Mouse (Mus musculus): Measurements from ENCODE around the gene Sdk2. TPM values are rescaled to one million over a fixed set of nuclear protein-coding genes. Genes with fewer than 3 reads are reported as not detected.
A peak's percentile ranks its signal among the peaks of the same experiment; 100 is the strongest.

The Sdk2 gene
- total and polyA plus RNA-seq, 3 experiments, result 1.1 to 3.5 (median 2.9) TPM

DNA sequence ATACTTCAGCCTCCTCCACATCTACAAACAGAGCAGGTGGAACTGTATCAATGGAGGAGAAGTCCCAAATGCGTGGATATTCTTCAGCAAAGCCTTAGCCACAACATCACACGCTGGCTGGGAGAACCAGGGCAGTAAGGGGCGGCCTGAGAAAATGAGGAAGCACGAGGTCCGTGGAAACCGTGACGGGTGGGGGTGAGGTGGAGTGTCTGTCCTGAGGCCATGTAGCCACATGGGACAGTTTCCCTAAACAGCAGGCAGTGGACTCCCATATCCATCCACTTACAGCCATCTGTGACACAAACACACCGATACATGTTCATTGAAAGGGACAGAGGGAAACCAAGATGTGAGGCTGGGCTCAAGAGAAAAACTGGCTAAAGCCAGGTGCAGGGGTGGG lies 328.9 kb downstream of the Sdk2 start:
- no peak for DNase-seq

DNA sequence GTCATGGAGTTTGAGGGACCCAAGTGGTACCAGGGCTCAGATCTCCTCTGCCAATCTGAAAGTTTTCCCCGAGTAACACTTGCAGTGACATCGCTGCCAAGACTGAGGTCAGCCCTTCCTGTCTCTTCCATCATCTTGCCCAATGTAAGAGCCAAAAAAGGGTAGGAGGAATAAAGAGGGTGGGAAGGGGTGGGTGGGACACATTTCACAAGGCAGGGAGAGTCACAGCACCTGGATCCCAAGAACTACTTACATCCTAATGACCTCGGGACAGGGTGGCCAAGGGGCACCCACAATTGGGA lies 329.3 kb downstream of the Sdk2 start:
- no peak for DNase-seq

DNA sequence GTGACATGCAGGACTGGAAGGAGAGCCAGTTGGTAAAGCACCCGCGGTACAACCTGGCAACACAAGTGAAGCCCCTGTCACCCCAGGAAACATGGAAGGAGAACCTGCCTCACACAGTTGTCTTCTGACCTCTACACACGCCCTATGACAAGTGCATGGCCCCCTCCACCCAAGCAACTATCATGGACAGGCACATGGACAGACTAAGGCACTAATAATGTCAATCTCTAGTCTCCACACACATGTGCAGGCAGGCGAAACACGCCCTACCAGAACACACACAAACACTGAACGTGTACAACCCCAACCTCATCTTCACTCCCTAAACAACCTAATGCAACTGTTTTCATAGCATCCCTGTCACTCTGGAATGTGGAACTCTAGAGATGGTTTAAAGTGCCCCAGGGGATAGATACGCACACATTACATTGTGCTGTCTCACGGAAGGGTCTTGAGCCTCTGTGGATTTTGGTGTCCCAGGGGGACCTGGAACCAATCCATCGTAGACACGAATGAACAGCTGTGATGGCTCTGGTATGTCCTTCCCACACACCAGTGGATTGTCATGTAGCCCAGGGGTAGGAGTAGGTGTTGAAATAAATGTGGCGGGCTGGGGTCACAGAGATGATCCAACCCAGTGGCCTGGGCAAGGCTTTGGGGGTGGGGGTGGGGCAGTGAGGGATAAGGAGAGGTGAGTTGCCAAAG lies 329.8 kb downstream of the Sdk2 start:
- DNase-seq, result no peak

DNA sequence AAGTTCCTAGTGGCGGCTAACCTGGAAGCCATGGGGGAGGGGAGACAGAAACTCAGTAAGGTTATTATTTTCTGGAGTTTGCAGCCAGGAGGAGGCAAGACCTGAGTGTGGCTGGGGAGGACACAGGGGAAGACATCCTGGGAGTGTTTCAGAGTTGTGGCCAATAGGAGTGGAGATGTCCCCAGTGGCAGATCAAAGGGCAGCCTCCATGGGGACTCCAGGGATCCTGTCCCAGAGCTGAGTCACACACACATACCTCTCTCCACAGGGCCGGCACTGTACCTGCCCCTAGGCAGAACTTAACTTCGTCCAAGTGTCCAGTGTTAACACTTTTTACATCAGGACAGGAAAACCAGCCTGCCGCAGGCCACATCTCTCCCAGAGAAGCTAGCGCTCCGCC lies 331.7 kb downstream of the Sdk2 start:
- peak; percentile 59 for DNase-seq

DNA sequence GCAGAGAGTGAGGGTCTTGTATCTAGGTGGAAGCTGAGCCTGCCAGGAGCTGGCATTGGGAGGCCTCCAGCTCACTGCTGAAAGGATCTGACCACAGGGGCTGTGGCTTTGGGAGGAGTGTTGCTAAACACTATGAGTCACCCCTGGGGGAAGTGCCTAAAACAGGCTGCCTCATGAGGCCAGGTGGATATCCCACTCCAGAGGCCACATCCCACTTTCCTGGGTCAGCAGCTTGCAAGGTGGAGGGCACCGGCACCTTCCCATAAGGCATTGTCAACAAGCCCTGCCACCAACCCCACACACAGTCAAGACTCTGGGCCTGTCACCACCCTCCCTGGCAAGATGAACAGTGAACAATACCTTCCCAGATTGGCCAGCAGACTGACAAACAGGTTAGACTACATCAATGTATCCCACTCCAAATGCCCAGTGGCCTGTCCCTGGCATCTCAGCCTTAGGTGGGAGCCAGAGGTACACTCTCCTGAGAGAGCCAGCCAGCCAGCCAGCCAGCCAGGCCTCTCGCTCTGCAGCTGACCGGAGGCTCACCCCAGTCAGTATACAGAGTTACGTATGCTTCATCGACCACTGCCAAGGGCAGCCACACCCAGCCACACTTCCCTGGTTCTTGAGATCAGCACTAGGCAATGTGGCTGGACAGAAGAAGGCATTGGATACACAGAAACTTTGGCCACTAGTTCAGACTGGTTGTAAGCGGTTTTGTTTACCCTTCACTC lies 333.0 kb downstream of the Sdk2 start:
- DNase-seq, result peak; percentile 90

DNA sequence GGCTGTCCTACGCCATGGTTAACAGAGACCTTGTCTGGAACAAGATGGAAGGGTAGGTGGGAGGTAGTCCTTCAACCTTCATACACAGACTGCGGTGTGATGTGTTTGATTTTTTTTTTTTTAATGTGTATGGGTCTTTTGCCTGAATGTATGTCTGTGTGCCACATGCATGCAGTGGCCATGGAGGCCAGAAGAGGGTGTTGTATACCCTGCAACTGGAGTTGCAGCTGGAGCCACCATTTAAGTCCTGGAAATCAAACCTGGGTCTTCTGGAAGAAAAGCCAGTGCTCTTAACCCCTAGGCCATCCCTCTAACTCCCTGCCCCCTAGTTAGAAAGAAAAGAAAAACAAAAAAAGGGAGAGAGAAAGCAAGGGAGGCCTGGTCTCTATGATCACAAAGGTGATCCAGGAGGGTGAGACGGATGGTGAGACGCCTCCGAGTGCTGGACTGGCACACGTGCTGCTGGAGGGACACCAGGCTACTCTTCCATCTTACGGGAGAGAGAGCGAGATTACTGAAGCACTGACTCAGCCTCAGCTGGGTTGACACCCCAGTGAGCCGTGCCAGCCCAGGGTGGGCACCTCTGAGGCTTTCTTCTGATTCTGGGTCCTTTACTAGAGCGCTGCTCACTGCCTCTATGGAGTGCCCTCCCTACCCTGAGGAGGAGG lies 334.8 kb downstream of the Sdk2 start:
- peak; percentile 38 for DNase-seq

DNA sequence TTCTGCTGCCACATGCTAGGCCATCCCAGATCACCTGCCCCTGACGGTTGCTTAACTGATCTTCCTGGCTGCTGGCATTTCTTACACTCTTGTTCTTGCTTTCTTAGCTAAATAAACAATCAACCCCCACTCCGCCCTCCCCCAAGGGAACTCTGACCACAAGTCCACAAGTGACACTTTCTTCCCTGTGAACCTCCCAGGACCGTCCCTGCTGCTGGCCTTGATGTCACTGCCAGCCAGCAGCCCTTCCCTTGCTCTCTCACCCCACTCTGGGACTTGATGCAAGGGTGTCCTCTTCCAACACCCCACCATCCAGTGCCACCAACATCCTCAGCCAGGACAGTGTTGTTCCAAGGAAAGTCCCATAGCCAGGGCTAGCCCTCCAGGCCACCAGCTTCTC lies 336.0 kb downstream of the Sdk2 start:
- peak; percentile 54 for DNase-seq

DNA sequence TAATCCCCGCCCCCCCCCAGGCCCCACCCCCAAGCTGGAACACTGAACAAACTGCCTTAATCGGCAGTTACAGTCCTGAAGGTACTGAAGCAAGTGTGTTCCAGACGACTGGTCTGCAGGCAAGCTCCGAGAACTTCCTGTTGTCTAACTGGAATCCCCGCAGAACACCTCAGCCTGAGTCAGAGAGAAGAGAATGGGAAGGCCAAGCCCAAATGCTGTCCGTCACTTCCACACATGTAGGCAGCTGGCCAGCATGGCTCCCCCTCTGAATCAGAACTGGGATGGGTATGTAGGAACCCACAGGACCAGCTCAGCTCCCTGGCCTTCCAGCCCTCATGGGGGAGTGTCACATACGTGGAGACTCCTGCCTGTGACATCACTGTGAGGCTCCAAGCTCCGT lies 336.9 kb downstream of the Sdk2 start:
- peak; percentile 87 for DNase-seq

DNA sequence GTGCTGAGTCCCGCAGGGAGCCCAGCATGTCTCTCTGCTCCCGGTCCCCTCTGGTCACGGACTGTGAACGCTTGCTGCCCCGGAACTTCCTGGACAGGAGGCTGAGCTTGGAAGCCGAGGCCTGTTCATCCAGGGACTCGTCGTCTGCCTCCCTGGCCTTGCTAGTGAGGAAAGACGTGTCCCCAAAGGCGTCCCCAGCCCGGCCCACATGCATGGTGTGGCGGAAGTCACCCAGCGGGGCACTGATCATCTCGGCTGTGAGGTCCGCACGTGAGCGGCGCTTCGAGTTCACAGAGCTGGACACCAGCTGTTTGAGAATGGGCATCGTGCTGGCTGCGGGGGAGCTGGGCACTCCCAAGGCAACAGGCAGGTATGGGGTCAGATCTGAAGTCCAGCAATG lies 337.6 kb downstream of the Sdk2 start:
- DNase-seq, result no peak

DNA sequence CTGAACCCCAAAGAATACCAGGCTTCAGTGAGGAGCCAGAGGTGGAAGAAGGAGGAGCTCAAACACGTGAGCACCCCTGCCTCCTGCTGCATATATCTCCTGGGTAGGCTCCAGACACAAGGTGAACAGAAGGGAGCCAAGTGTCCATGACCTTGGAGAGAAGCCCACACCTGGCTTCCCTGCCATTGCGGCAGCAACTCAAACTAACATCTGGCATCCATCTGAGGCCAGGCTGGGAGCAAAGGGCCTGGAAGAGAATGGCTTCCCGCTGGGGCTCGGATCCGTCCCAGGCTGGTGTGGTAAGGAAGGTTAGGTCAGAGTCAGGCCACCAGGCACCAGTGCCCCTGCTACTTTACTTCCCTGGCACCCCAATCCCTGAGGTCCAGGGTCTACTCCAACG lies 338.9 kb downstream of the Sdk2 start:
- DNase-seq, result no peak

DNA sequence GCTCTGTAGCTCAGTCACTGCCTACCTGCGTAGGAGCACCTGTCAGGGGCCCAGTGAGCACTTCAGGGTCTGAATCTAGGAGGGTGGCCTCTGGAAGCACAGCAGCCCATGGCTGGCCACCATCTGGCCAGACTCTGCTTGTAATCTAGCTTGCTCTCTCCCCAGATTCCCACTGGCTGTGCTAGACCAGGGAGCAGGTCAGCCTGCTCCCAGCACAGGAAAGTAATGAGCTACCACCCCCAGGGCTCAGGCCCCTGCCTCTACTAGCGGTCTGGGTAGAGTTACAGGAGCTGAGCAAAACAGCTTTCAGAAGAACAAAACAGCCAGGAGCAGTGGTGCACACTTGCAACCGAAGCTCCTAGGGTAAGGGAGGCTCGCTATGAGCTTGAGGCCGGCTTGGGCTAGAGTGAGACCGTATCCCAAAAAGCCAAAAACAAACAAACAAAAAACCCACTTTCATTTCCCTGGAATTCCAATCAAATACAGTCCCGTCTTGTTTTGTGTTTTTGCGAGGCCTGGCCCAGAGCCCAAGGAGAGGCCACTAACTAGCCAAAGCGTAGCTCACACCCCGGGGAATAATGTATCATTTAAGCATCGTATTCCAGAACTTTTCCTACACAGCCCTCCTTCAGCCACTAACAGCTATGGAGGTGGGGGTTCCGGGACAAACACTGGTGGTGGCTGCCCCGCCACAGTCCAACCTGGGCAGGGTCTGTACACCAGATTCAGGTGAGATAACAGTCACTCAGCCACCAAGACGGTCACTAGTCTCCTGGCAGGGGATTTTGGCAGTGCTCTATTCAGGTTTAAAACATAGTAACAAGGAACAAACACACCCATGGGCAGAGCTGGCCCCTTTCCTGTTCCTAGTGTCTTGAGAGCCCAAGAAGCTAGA lies 339.6 kb downstream of the Sdk2 start:
- DNase-seq, result no peak
